Mouse (Mus musculus) limb, embryonic 14.5 days (tissue): ENCODE results near the gene Nsun3. TPM values are rescaled to one million over a fixed set of nuclear protein-coding genes. Genes with fewer than 3 reads are reported as not detected.

Experiments used
- ATAC-seq: fragments of 200-750 bp; cut with Nextera tagmentation; 2 replicates; pipeline ENCODE4 v1.8.0; 2017; ENCODE audit warnings: low read depth, moderate number of reproducible peaks, moderate TSS enrichment; ENCODE audit not compliant: low FRiP score
- DNase-seq: peaks from one replicate; pipeline ENCODE4 v3.0.0-alpha.2; 2015; ENCODE audit warnings: low spot score
- H3K27ac ChIP-seq: fragments of 300-500 bp; sonication (generic); replicated peaks from 2 replicates; pipeline ENCODE4 v1.5.1; 2014; ENCODE audit warnings: low read depth, mild to moderate bottlenecking, low read length, moderate library complexity, mixed read lengths
- H3K27me3 ChIP-seq: fragments of 300-500 bp; sonication (generic); 2 replicates; pipeline ENCODE4 v1.6.1; 2014; ENCODE audit warnings: low read length, mixed read lengths; ENCODE audit not compliant: control insufficient read depth, insufficient read depth
- H3K36me3 ChIP-seq: fragments of 300-500 bp; sonication (generic); 2 replicates; pipeline ENCODE4 v1.6.1; 2014; ENCODE audit warnings: mild to moderate bottlenecking, low read length, moderate library complexity, mixed read lengths; ENCODE audit not compliant: control insufficient read depth, insufficient read depth
- H3K4me1 ChIP-seq: fragments of 300-500 bp; sonication (generic); 2 replicates; pipeline ENCODE4 v1.6.1; 2014; ENCODE audit warnings: antibody characterized with exemption, low read length, mixed read lengths; ENCODE audit not compliant: control insufficient read depth, insufficient read depth
- H3K4me2 ChIP-seq: fragments of 300-500 bp; sonication (generic); replicated peaks from 2 replicates; pipeline ENCODE4 v1.6.1; 2014; ENCODE audit warnings: low read depth, mild to moderate bottlenecking, low read length, moderate library complexity; ENCODE audit not compliant: severe bottlenecking
- H3K4me3 ChIP-seq: fragments of 300-500 bp; sonication (generic); replicated peaks from 2 replicates; pipeline ENCODE4 v1.5.1; 2014; ENCODE audit warnings: low read length
- H3K9ac ChIP-seq: fragments of 300-500 bp; sonication (generic); 2 replicates; pipeline ENCODE4 v1.6.1; 2014; ENCODE audit warnings: mild to moderate bottlenecking, low read depth, low read length, moderate library complexity; ENCODE audit not compliant: severe bottlenecking
- H3K9me3 ChIP-seq: fragments of 300-500 bp; sonication (generic); 2 replicates; pipeline ENCODE4 v1.6.1; 2016; ENCODE audit warnings: low read length; ENCODE audit not compliant: control insufficient read depth
- POLR2A ChIP-seq: fragments of 200-500 bp; IDR thresholded peaks from 2 replicates; pipeline ENCODE4 v1.8.0; 2012; ENCODE audit warnings: inconsistent platforms, mild to moderate bottlenecking, moderate library complexity, borderline replicate concordance; ENCODE audit not compliant: insufficient read depth, insufficient read length; ENCODE audit errors: extremely low read depth
- WGBS: fragments of 180-500 bp; shearing (Covaris S2); extraction: QIAGEN DNeasy Blood & Tissue Kit; methylation state at CpG from one replicate; pipeline ENCODE4 v1.1.7; 2014; 5-methylcytosine and 5-hydroxymethylcytosine counted together
- polyA plus RNA-seq, 2 experiments: library from polyadenylated mRNA; depleted of rRNA in 1 of 2; stranded (reverse) in 1 of 2; unstranded in 1 of 2; fragments of >200 nt; fragmentation: Nextera tagmentation in 1 of 2; extraction: Ambion mirVana in 1 of 2; gene quantifications; 2 replicates each; pipeline versions ENCODE4 v1.2.1 to v1.2.3; 2012 to 2014

Nsun3 gene
- polyA plus RNA-seq, 2 experiments = 7.8 to 8.1 TPM

DNA sequence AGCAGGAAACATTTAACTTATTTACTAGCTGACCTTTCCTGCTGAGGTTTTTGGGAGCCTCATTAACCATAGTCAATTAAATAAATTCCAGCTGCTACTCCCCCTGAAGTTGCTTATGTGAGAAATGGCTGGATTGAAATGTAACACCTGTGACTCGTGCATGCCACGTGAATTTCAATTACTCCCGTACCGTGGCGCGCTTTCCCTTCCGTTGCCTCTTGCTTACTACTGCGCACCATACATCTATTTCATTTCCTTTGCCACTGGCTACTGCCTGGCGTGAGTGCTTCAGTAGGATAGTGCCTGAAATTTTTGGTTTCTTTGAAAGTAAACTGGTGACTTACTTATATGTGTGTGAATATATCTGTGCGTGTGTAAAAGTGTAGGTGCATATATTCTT is 8.3 kb downstream of the Nsun3 start:
- Histone ChIP-seq H3K36me3 (peaks cover 4% of the 10 kb centered on the region), H3K27ac (no peak overlapping the region)
- no peak for TF ChIP-seq POLR2A

DNA sequence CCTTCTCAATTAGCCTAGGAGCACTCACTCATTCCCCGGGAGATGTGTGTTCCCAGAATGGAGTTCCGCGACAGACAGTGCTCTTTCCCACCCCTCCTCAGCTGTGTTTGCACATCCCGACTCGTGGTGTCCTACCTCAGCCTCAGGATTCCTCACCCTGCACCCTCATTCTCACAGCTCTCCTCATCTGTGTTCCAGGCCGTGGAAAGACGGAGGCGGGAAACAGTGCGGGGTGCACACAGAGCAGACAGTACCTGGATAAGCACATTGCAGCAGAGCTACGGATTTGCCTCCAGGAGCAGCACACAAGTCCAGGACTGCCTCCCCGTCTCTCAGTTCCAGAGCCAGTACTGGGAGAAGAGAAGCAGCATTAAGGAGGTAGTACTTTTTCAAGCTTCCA is 10.6 kb downstream of the Nsun3 start:
- H3K4me1 ChIP-seq = no peaks in the 10 kb centered on the region
- WGBS = 84% methylated on average over 11 of the region's 11 CpGs
- no peak overlapping the region for H3K4me2 ChIP-seq
- no peak overlapping the region for H3K9ac ChIP-seq
- no peak for ATAC-seq
- no peak overlapping the region for H3K4me3 ChIP-seq
- no peak for DNase-seq
- H3K9me3 ChIP-seq = no peaks in the 10 kb centered on the region
- peaks cover 4% of the 10 kb centered on the region; the same call in 1 of the 2 replicates for H3K36me3 ChIP-seq
- TF ChIP-seq POLR2A = no peak
- H3K27ac ChIP-seq = no peak overlapping the region
- H3K27me3 ChIP-seq = no peaks in the 10 kb centered on the region

More for the DNA sequence above, 8.3 kb downstream of the Nsun3 start:
- H3K4me1 ChIP-seq = no peaks in the 10 kb centered on the region
- WGBS = 20% methylated on average over 10 of the region's 10 CpGs
- no peak overlapping the region for H3K4me3 ChIP-seq
- no peak overlapping the region for H3K9ac ChIP-seq
- ATAC-seq = no peak
- H3K4me2 ChIP-seq = no peak overlapping the region
- DNase-seq = no peak
- no peaks in the 10 kb centered on the region for H3K9me3 ChIP-seq
- no peaks in the 10 kb centered on the region for H3K27me3 ChIP-seq

DNA sequence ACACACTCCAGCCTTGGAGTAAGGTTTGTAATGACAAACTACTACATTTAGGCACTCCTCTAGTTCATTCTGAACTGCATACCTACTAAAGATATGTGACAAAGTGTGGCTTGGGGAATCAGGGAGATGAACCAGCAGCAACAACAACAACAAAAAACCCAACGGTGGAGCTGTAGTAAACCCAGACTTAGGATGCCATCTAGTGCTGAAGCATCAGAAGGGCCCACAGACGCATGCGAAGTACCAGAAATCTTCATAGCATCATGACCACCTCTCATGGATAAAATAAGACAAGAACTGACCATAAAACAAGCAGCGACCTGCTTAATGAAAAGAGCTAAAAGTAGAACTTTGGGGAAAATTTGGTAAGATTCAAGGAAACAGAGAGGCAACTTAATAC is 13.2 kb downstream of the Nsun3 start:
- Histone ChIP-seq H3K4me3 (no peak overlapping the region), H3K36me3 (peaks cover 4% of the 10 kb centered on the region; the same call in 1 of the 2 replicates), H3K4me2 (no peak overlapping the region), H3K27ac (no peak overlapping the region), H3K9me3 (no peaks in the 10 kb centered on the region), H3K9ac (no peak overlapping the region), H3K27me3 (no peaks in the 10 kb centered on the region), H3K4me1 (no peaks in the 10 kb centered on the region)
- no peak for TF ChIP-seq POLR2A
- 80% methylated on average over 4 of the region's 4 CpGs for WGBS
- no peak for DNase-seq
- ATAC-seq = no peak

DNA sequence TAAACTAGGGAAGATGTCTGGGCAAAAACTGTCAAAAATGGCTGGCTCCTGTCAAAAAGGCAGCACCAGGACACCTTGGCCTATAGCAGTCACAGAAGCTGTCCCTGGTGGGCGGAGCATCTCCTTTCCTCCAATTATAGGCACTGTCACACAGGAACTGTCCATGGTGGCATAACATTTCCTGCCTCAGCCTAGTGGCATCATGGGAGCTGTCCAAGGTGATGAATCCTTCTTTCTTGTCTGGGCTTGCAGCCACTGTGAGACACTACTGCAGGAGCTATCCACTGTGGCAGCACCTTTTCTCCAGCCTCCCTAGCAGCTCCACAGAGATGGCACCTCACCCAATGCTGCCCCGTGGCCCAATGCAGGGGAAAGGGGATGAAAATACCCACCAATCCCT is 28.3 kb downstream of the Nsun3 start:
- Histone ChIP-seq H3K4me1 (no peaks in the 10 kb centered on the region), H3K9me3 (no peaks in the 10 kb centered on the region), H3K9ac (no peak overlapping the region), H3K27me3 (no peaks in the 10 kb centered on the region), H3K4me2 (no peak overlapping the region), H3K4me3 (no peak overlapping the region), H3K27ac (no peak overlapping the region), H3K36me3 (no peaks in the 10 kb centered on the region)
- ATAC-seq (no peak), DNase-seq (peak; percentile 45)
- no peak for TF ChIP-seq POLR2A
- WGBS = 90% methylated on average over 2 of the region's 2 CpGs

DNA sequence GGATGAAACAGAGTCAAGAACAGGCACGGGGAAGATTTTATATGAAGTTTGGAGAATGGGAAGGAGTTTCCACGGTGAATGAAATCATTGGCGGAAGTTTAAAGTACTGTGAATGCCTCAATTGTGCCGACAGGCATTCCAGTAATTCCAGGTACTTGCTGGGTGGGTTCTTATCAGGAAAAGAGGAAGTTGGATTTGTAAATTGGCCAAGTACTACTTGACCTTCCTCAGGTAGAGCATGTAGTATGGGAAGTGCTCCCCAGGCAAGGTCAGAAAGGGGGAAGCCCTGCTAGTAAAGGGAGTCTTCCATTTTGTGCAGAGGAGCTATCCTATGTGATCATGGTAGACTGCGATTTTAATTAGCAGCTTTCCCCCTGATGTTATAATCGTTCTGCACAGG is 31.3 kb downstream of the Nsun3 start:
- no peaks in the 10 kb centered on the region for H3K27me3 ChIP-seq
- DNase-seq (no peak), ATAC-seq (no peak)
- no peaks in the 10 kb centered on the region for H3K9me3 ChIP-seq
- H3K36me3 ChIP-seq = no peaks in the 10 kb centered on the region
- no peak overlapping the region for H3K4me2 ChIP-seq
- no peak for TF ChIP-seq POLR2A
- no peaks in the 10 kb centered on the region for H3K4me1 ChIP-seq
- WGBS = 88% methylated on average over 6 of the region's 6 CpGs
- H3K9ac ChIP-seq = no peak overlapping the region
- H3K27ac ChIP-seq = no peak overlapping the region
- H3K4me3 ChIP-seq = no peak overlapping the region

DNA sequence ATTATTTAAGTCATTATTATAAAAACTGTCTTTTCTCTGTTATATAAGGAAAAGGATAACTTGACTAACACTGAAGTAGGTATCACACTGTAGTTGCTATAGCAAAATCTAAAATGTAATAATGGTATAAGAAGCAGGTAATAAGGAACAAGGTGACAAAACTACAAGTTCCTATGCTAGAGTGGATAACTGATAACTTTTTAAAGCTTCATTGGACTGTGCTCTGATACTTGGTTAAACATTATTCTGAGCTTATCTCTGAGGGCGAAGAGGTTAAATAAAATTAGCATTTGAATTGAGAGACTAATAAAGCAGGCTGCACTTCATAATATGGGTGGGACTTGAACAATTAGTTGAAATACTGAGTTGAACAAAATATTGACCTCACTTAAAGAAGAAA is 33.0 kb downstream of the Nsun3 start:
- no peak overlapping the region for H3K4me3 ChIP-seq
- TF ChIP-seq POLR2A = no peak
- H3K36me3 ChIP-seq = no peaks in the 10 kb centered on the region
- no peaks in the 10 kb centered on the region for H3K27me3 ChIP-seq
- no peaks in the 10 kb centered on the region for H3K4me1 ChIP-seq
- H3K4me2 ChIP-seq = no peak overlapping the region
- H3K9me3 ChIP-seq = no peaks in the 10 kb centered on the region
- 85% methylated on average over 1 of the region's 1 CpGs for WGBS
- ATAC-seq = no peak
- no peak overlapping the region for H3K27ac ChIP-seq
- no peak for DNase-seq
- no peak overlapping the region for H3K9ac ChIP-seq
